Mouse (Mus musculus): ENCODE measurements around the gene Olfr31. TPM values are rescaled to one million over a fixed set of nuclear protein-coding genes. Genes with fewer than 3 reads are reported as not detected.

Olfr31 gene
- polyA plus RNA-seq, 1 experiment from 2014 or later = 0.16 TPM

GRCm38 (mm10) chr14:14349485-14350262 is 27.0 kb downstream of the Olfr31 start:
- Histone ChIP-seq H3K4me1 (replicated peaks) (0 out of 2 replicates have a peak, but pooled peaks cover 3% of the 10 kb centered on the region), H3K9me3 (peaks cover 6% of the 10 kb centered on the region; the same call in 1 of the 2 replicates), H3K27ac (replicated peaks) (no peak overlapping the region), H3K27me3 (no peaks in the 10 kb centered on the region), H3K9ac (no peak overlapping the region), H3K4me3 (no peak overlapping the region), H3K36me3 (no peaks in the 10 kb centered on the region), H3K4me2 (no peak overlapping the region)
- no peak for ATAC-seq (ENCODE audit: low FRiP score, low read depth)
- 97% methylated on average over 20 of the region's 20 CpGs for WGBS

- no peak overlapping the region for H3K4me2 ChIP-seq
- no peak overlapping the region for H3K4me3 ChIP-seq
- ATAC-seq (ENCODE audit: low FRiP score, low read depth) = no peak
- peaks cover 6% of the 10 kb centered on the region; the same call in 1 of the 2 replicates for H3K9me3 ChIP-seq
- 0 out of 2 replicates have a peak, but pooled peaks cover 3% of the 10 kb centered on the region for H3K4me1 ChIP-seq (replicated peaks)
- WGBS = 97% methylated on average over 29 of the region's 29 CpGs
- H3K9ac ChIP-seq = no peak overlapping the region
- no peak overlapping the region for H3K27ac ChIP-seq (replicated peaks)
- no peaks in the 10 kb centered on the region for H3K27me3 ChIP-seq
- H3K36me3 ChIP-seq = no peaks in the 10 kb centered on the region
These were observed 27.9 kb downstream of the Olfr31 start for GRCm38 (mm10) chr14:14350263-14351147.

- Histone ChIP-seq H3K36me3 (no peaks in the 10 kb centered on the region), H3K4me2 (no peak overlapping the region), H3K4me3 (no peak overlapping the region), H3K9me3 (peaks cover 6% of the 10 kb centered on the region; the same call in 1 of the 2 replicates), H3K4me1 (replicated peaks) (0 out of 2 replicates have a peak, but pooled peaks cover 3% of the 10 kb centered on the region), H3K9ac (no peak overlapping the region), H3K27ac (replicated peaks) (no peak overlapping the region), H3K27me3 (no peaks in the 10 kb centered on the region)
- whole genome bisulfite sequencing = 98% methylated on average over 7 of the region's 7 CpGs
- ATAC-seq (ENCODE audit: low FRiP score, low read depth) = no peak
These were observed 28.5 kb downstream of the Olfr31 start for GRCm38 (mm10) chr14:14351148-14351455.

- Histone ChIP-seq H3K4me1 (replicated peaks) (0 out of 2 replicates have a peak, but pooled peaks cover under 1% of the 10 kb centered on the region), H3K9me3 (peaks cover 6% of the 10 kb centered on the region; the same call in 1 of the 2 replicates)
These were observed 29.3 kb downstream of the Olfr31 start for GRCm38 (mm10) chr14:14351721-14352590.

GRCm38 (mm10) chr14:14352606-14353005 is 30.0 kb downstream of the Olfr31 start:
- Histone ChIP-seq H3K27ac (replicated peaks) (no peak overlapping the region), H3K27me3 (no peaks in the 10 kb centered on the region), H3K4me2 (no peak overlapping the region), H3K9ac (no peak overlapping the region), H3K4me3 (no peak overlapping the region), H3K9me3 (peaks cover 6% of the 10 kb centered on the region; the same call in 1 of the 2 replicates), H3K4me1 (replicated peaks) (no peaks in the 10 kb centered on the region), H3K36me3 (no peaks in the 10 kb centered on the region)
- no peak for ATAC-seq (ENCODE audit: low FRiP score, low read depth)
- 64% methylated on average over 6 of the region's 6 CpGs for WGBS

More at GRCm38 (mm10) chr14:14351721-14352590, 29.3 kb downstream of the Olfr31 start:
- Histone ChIP-seq H3K9ac (no peak overlapping the region), H3K4me2 (no peak overlapping the region), H3K4me3 (no peak overlapping the region), H3K27me3 (no peaks in the 10 kb centered on the region), H3K27ac (replicated peaks) (no peak overlapping the region), H3K36me3 (no peaks in the 10 kb centered on the region)
- peak; percentile 24; the same call in 1 of the 2 replicates for ATAC-seq (ENCODE audit: low FRiP score, low read depth)
- 82% methylated on average over 9 of the region's 9 CpGs for WGBS

- Histone ChIP-seq H3K4me2 (no peak overlapping the region), H3K9me3 (0 out of 2 replicates have a peak, but pooled peaks cover 6% of the 10 kb centered on the region), H3K4me1 (replicated peaks) (no peaks in the 10 kb centered on the region), H3K4me3 (no peak overlapping the region), H3K9ac (no peak overlapping the region), H3K27me3 (no peaks in the 10 kb centered on the region), H3K36me3 (no peaks in the 10 kb centered on the region), H3K27ac (replicated peaks) (no peak overlapping the region)
- 80% methylated on average over 7 of the region's 7 CpGs for WGBS
- ATAC-seq (ENCODE audit: low FRiP score, low read depth) = no peak
These were observed 30.6 kb downstream of the Olfr31 start for GRCm38 (mm10) chr14:14353081-14353732.

- Histone ChIP-seq H3K9ac (no peak overlapping the region), H3K4me3 (no peak overlapping the region), H3K27me3 (no peaks in the 10 kb centered on the region), H3K4me2 (no peak overlapping the region), H3K9me3 (0 out of 2 replicates have a peak, but pooled peaks cover 6% of the 10 kb centered on the region), H3K27ac (replicated peaks) (no peak overlapping the region), H3K4me1 (replicated peaks) (no peaks in the 10 kb centered on the region), H3K36me3 (no peaks in the 10 kb centered on the region)
- ATAC-seq (ENCODE audit: low FRiP score, low read depth) = no peak
- 59% methylated on average over 8 of the region's 8 CpGs for WGBS
These were observed 31.3 kb downstream of the Olfr31 start for GRCm38 (mm10) chr14:14353740-14354510.

- no peak for ATAC-seq (ENCODE audit: low FRiP score, low read depth)
- Histone ChIP-seq H3K9ac (no peak overlapping the region), H3K4me1 (replicated peaks) (no peaks in the 10 kb centered on the region), H3K4me3 (no peak overlapping the region), H3K4me2 (no peak overlapping the region), H3K27ac (replicated peaks) (no peak overlapping the region), H3K9me3 (no peaks in the 10 kb centered on the region), H3K27me3 (no peaks in the 10 kb centered on the region), H3K36me3 (no peaks in the 10 kb centered on the region)
- WGBS = 56% methylated on average over 13 of the region's 13 CpGs
These were observed 32.1 kb downstream of the Olfr31 start for GRCm38 (mm10) chr14:14354511-14355359.

- WGBS = 91% methylated on average over 8 of the region's 8 CpGs
- ATAC-seq (ENCODE audit: low FRiP score, low read depth) = 0 out of 2 replicates have a peak, but pooled peaks have one; percentile 16
These were observed 32.7 kb downstream of the Olfr31 start for GRCm38 (mm10) chr14:14355360-14355646.

More at GRCm38 (mm10) chr14:14355360-14355646, 32.7 kb downstream of the Olfr31 start:
- Histone ChIP-seq H3K9ac (no peak overlapping the region), H3K36me3 (no peaks in the 10 kb centered on the region), H3K9me3 (no peaks in the 10 kb centered on the region), H3K27me3 (no peaks in the 10 kb centered on the region), H3K4me2 (no peak overlapping the region), H3K4me3 (no peak overlapping the region), H3K4me1 (replicated peaks) (no peaks in the 10 kb centered on the region), H3K27ac (replicated peaks) (no peak overlapping the region)

Measured in hindbrain, embryonic 15.5 days (tissue).